Mouse (Mus musculus): ENCODE data around the gene Clca4a.

DNA sequence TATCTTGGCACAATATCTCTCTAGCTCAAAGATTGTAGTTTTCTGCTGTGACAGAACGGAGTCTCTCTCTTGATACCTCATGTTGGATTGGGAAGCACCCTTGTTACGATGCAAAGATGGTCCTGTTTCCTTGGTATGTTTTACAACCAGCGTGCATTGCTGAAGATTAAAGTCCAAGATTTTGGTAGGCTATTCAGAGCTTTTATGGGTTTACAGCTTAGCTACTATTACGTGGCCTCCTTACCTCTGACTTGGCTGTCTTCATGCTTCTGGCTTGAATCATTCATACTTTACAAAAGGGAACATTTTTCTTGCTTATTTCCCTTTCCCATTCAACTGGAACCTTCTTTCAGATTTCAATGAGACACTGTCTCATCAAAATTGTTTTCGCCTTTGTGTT, 18.2 kb upstream of the Clca4a start:
- no peak for TF ChIP-seq CTCF (IDR thresholded peaks at IDR 0.05; ENCODE audit: low read depth)
- no peak for TF ChIP-seq EP300 (IDR thresholded peaks at IDR 0.05; ENCODE audit: low read depth)

Measured in heart, postnatal 0 days (tissue).